Mouse (Mus musculus) embryonic fibroblast, embryonic 13.5 days (primary cell): ENCODE data around the gene Meis2. TPM values are rescaled to one million over a fixed set of nuclear protein-coding genes. Genes with fewer than 3 reads are reported as not detected.

Experiments used
- H3K27ac ChIP-seq: 2 replicates; pipeline ENCODE4 v1.5.1; 2012; ENCODE audit warnings: low read length, control low read depth, inconsistent platforms; ENCODE audit not compliant: insufficient read depth
- H3K4me1 ChIP-seq: 2 replicates; pipeline ENCODE4 v1.6.1; 2011; ENCODE audit warnings: low read length; ENCODE audit not compliant: control insufficient read depth, insufficient read depth
- H3K4me3 ChIP-seq: 2 replicates; pipeline ENCODE4 v1.5.1; 2011; ENCODE audit warnings: mild to moderate bottlenecking, control low read depth, low read length; ENCODE audit not compliant: insufficient read depth
- CTCF ChIP-seq: IDR thresholded peaks from 2 replicates; pipeline ENCODE4 v1.5.1; 2011; ENCODE audit warnings: mild to moderate bottlenecking, control low read depth, low read length, moderate library complexity, borderline replicate concordance; ENCODE audit not compliant: insufficient read depth
- POLR2A ChIP-seq: IDR thresholded peaks from 2 replicates; pipeline ENCODE4 v1.6.1; 2011; ENCODE audit warnings: low read depth, mild to moderate bottlenecking, control low read depth, low read length, moderate library complexity
- polyA plus RNA-seq: library from polyadenylated mRNA; stranded (reverse); fragments of >200 nt; gene quantifications from 2 replicates; pipeline ENCODE4 v1.2.4, GENCODE M21; 2011; ENCODE audit warnings: low read depth; ENCODE audit not compliant: missing spikeins, insufficient read length

Meis2 gene
- polyA plus RNA-seq, 1 experiment, result 65.5 TPM

DNA sequence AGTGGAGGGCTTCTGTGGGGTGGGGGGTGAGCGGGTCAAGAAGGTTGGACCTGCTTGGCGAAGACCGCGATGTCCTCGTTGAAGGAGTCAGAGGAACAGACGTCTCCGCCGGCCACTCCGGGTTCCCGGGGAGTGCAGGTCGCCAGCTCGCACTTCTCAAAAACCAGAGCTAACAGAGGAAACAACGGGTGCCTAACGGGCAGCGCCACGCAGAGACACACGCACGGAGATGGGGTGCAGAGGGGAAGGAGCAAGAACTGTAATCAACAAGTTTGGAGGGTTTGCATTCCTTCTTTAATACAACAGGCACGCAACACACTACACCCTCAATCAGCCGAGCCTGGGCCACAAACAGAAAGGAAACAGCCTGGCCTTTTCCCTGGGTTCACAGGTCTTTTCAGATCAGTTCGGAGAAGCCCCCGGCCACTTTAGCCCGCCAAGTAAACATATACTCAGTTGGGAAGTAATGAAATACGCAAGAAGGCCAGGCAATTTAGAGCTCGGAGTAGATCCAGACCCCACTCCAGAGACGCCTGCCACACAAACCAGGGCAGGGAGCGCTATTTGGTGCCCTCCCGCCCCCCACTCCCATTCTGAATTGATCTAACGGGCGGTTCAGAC lies 4.1 kb downstream of the Meis2 start:
- no peak for TF ChIP-seq CTCF
- no peak for TF ChIP-seq POLR2A
- Histone ChIP-seq H3K27ac (peak overlapping the region; percentile 78), H3K4me3 (peak overlapping the region; percentile 96), H3K4me1 (no peaks in the 10 kb centered on the region; the same call in 1 of the 2 replicates)

- H3K27ac ChIP-seq, result peak overlapping the region; percentile 49
- no peaks in the 10 kb centered on the region; the same call in 1 of the 2 replicates for H3K4me1 ChIP-seq
- TF ChIP-seq POLR2A (no peak), CTCF (no peak)
- H3K4me3 ChIP-seq, result peak overlapping the region; percentile 96
Measured at GRCm38 (mm10) chr2:116060701-116061400, 4.8 kb downstream of the Meis2 start.

DNA sequence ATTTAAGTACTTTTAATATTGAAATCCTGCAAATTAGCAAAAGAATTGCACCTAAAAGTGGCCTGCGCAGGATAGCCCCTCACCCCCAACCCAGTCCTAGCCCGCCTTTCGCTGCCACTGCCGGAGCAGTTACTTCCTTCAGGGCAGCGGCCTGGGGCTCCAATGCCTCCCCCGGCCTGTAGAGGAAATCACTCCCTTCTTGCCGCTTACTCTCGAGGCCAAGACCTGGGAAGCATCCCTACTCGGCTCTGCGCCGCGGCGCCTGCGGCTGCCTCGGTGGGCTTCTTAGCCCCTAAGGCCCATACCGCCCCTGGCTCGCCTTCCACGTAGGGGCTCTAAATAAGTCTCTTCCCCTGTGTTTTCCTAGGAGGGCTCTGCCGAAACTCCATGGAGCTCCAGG lies 5.4 kb downstream of the Meis2 start:
- Histone ChIP-seq H3K4me1 (no peaks in the 10 kb centered on the region; the same call in 1 of the 2 replicates), H3K27ac (peak overlapping the region; percentile 49), H3K4me3 (peak overlapping the region; percentile 96)
- no peak for TF ChIP-seq POLR2A
- TF ChIP-seq CTCF, result no peak

DNA sequence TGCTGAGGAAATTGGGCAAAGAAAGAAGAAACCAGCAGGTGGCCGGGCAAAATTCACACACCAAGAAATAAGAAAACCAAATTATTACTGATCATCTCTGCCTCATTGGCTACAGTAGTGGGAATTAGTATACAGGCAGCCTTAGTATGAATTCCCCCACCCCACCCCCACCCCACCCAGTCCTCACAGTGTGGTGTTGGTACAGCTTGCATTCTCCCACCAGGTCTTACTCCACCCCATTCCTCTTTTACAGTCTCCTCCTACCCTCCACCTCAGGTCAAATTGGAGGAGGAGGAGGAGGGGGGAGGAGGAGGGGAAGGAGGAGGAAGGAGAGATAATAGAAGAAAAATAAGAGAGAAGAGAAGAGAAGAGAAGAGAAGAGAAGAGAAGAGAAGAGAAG lies 6.0 kb downstream of the Meis2 start:
- TF ChIP-seq POLR2A, result no peak
- no peak for TF ChIP-seq CTCF
- H3K4me1 ChIP-seq, result no peaks in the 10 kb centered on the region; the same call in 1 of the 2 replicates
- H3K4me3 ChIP-seq, result no peak overlapping the region
- no peak overlapping the region for H3K27ac ChIP-seq

DNA sequence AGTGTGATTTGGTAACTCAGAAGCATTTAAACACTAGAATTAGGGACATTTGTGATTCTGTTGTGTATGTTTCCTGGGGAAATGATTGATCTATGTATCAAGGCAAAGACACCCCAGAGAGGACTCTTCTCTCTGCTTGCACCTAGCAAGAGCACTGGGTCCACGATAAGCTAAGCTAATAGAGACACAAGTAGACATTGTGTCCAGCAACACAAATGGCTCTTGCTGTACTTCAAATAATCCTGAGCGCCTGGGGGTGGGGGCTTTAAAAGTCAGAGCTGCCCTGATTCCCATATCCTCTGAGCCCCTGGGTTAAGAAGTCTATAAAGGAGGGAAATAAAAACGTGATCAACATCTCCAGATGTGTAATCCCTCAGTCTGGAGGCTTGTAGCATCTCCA lies 6.6 kb downstream of the Meis2 start:
- Histone ChIP-seq H3K27ac (peak overlapping the region; percentile 20; the same call in 1 of the 2 replicates), H3K4me1 (no peaks in the 10 kb centered on the region; the same call in 1 of the 2 replicates), H3K4me3 (0 out of 2 replicates have a peak overlapping the region, but pooled peaks have one; percentile 3)
- TF ChIP-seq POLR2A (no peak), CTCF (no peak)

DNA sequence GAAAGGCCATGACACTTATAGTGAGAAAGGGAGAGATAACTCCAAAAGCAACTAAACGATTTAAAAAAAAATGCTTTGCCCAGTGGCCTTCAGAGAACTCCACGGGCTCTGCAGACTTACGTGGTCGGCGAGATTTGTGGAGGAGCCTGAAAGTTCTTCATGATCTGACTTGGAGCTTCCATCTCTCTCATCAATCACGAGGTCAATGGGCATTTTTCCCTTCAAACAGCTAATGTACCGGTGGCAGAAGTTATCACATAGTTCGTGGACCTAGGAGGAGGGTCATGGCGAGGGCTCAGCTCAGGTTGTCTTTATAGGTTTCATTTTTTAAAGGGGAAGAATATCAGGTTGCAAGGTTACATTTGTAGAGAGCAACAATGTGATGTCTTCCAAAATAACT lies 7.1 kb downstream of the Meis2 start:
- H3K27ac ChIP-seq, result no peak overlapping the region

DNA sequence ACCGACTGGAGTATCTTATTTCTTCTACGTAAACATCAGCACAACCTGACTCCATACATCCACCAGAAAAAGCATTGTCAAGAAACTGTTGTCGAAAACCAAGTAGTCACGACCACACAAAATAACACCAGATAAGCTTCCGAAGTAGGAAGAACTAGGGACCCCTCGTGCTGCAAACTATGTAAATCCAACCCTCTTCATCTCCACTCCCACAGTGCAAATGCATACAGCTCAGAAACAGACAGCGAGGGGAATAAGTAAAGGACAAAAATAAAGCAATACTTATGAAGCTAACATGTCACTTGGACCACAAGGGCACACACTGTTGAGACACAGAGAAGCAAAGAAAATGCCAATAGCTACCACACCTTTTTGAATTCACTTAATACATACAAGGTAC lies 8.8 kb downstream of the Meis2 start:
- H3K4me1 ChIP-seq, result peaks cover 2% of the 10 kb centered on the region; the same call in 1 of the 2 replicates
- no peak overlapping the region for H3K27ac ChIP-seq
- H3K4me3 ChIP-seq, result peak overlapping the region; percentile 16
- TF ChIP-seq POLR2A (no peak), CTCF (no peak)

More for the DNA sequence above, 7.1 kb downstream of the Meis2 start:
- TF ChIP-seq CTCF (no peak), POLR2A (no peak)
- H3K4me1 ChIP-seq, result peaks cover 2% of the 10 kb centered on the region; the same call in 1 of the 2 replicates
- H3K4me3 ChIP-seq, result no peak overlapping the region

GRCm38 (mm10) chr2:116055686-116056620 lies 9.7 kb downstream of the Meis2 start:
- Histone ChIP-seq H3K4me3 (peak overlapping the region; percentile 7; the same call in 1 of the 2 replicates), H3K4me1 (peaks cover 2% of the 10 kb centered on the region; the same call in 1 of the 2 replicates)
- no peak for TF ChIP-seq POLR2A
- TF ChIP-seq CTCF, result no peak

GRCm38 (mm10) chr2:116053931-116054330 lies 11.7 kb downstream of the Meis2 start:
- Histone ChIP-seq H3K4me3 (no peak overlapping the region), H3K27ac (no peak overlapping the region), H3K4me1 (peaks cover 2% of the 10 kb centered on the region)
- TF ChIP-seq CTCF (no peak), POLR2A (no peak)

More at GRCm38 (mm10) chr2:116055686-116056620, 9.7 kb downstream of the Meis2 start:
- H3K27ac ChIP-seq, result no peak overlapping the region
